Mouse (Mus musculus) kidney, embryonic 15.5 days (tissue): ENCODE measurements at regions not wholly inside any gene's neighbourhood (a gene's known extent, or its start where the extent isn't known, plus 50 kb on each side); places are given as distances from the start of the nearest gene placed in this dataset.

ENCODE experiments used
- ATAC-seq: fragments of 200-750 bp; cut with Nextera tagmentation; replicated peaks from 2 replicates; pipeline ENCODE4 v1.8.0; 2017; ENCODE audit warnings: moderate TSS enrichment; ENCODE audit not compliant: low FRiP score
- H3K27ac ChIP-seq: fragments of 300-500 bp; sonication (generic); 2 replicates; pipeline ENCODE4 v1.5.1; 2015; ENCODE audit warnings: mild to moderate bottlenecking, inconsistent platforms
- H3K27me3 ChIP-seq: fragments of 300-500 bp; sonication (generic); 2 replicates; pipeline ENCODE4 v1.6.1; 2015; ENCODE audit warnings: inconsistent platforms
- H3K36me3 ChIP-seq: fragments of 300-500 bp; sonication (generic); 2 replicates; pipeline ENCODE4 v1.6.1; 2015; ENCODE audit warnings: inconsistent platforms
- H3K4me1 ChIP-seq: fragments of 300-500 bp; sonication (generic); 2 replicates; pipeline ENCODE4 v1.6.1; 2015; ENCODE audit warnings: inconsistent platforms
- H3K4me2 ChIP-seq: fragments of 300-500 bp; sonication (generic); 2 replicates; pipeline ENCODE4 v1.6.1; 2015; ENCODE audit warnings: moderate library complexity, mild to moderate bottlenecking, inconsistent platforms
- H3K4me3 ChIP-seq: fragments of 300-500 bp; sonication (generic); replicated peaks from 2 replicates; pipeline ENCODE4 v1.5.1; 2015; ENCODE audit warnings: mild to moderate bottlenecking, inconsistent platforms
- H3K9ac ChIP-seq: fragments of 300-500 bp; sonication (generic); 2 replicates; pipeline ENCODE4 v1.6.1; 2015; ENCODE audit warnings: mild to moderate bottlenecking, inconsistent platforms
- H3K9me3 ChIP-seq: fragments of 300-500 bp; sonication (generic); replicated peaks from 2 replicates; pipeline ENCODE4 v1.6.1; 2016; ENCODE audit warnings: inconsistent platforms
- WGBS: fragments of 180-500 bp; shearing (Covaris S2); methylation state at CpG from one replicate; pipeline ENCODE4 v1.1.7; 2015; ENCODE audit warnings: mixed read lengths; 5-methylcytosine and 5-hydroxymethylcytosine counted together

GRCm38 (mm10) chr12:71460643-71461042 lies 151.0 kb downstream of the Dact1 start:
- no peaks in the 10 kb centered on the region for H3K9me3 ChIP-seq
- H3K4me3 ChIP-seq = no peak overlapping the region
- ATAC-seq = no peak
- 58% methylated on average over 6 of the region's 6 CpGs for WGBS
- H3K4me1 ChIP-seq = 0 out of 2 replicates have a peak, but pooled peaks cover 4% of the 10 kb centered on the region
- no peak overlapping the region for H3K4me2 ChIP-seq
- H3K27ac ChIP-seq = no peak overlapping the region
- no peaks in the 10 kb centered on the region for H3K27me3 ChIP-seq
- H3K9ac ChIP-seq = no peak overlapping the region
- no peaks in the 10 kb centered on the region for H3K36me3 ChIP-seq

GRCm38 (mm10) chr12:71467820-71468219 lies 158.1 kb downstream of the Dact1 start:
- Histone ChIP-seq H3K4me1 (peaks cover 20% of the 10 kb centered on the region), H3K36me3 (no peaks in the 10 kb centered on the region), H3K27me3 (no peaks in the 10 kb centered on the region), H3K4me3 (no peak overlapping the region), H3K27ac (peak overlapping the region; percentile 56), H3K9ac (no peak overlapping the region), H3K9me3 (no peaks in the 10 kb centered on the region), H3K4me2 (no peak overlapping the region)
- 67% methylated on average over 7 of the region's 7 CpGs for WGBS
- ATAC-seq = peak; percentile 49; the same call in 1 of the 2 replicates

GRCm38 (mm10) chr12:71468324-71468723 lies 158.6 kb downstream of the Dact1 start:
- H3K27ac ChIP-seq = peak overlapping the region; percentile 45
- no peak overlapping the region for H3K4me3 ChIP-seq
- WGBS = 53% methylated on average over 6 of the region's 6 CpGs

GRCm38 (mm10) chr12:71470983-71471715 lies 161.5 kb downstream of the Dact1 start:
- Histone ChIP-seq H3K27me3 (no peaks in the 10 kb centered on the region), H3K9me3 (no peaks in the 10 kb centered on the region), H3K27ac (peak overlapping the region; percentile 78), H3K36me3 (no peaks in the 10 kb centered on the region), H3K4me2 (no peak overlapping the region), H3K4me3 (no peak overlapping the region), H3K4me1 (peaks cover 26% of the 10 kb centered on the region), H3K9ac (no peak overlapping the region)
- ATAC-seq = peak; percentile 67; the same call in 1 of the 2 replicates
- WGBS = 54% methylated on average over 13 of the region's 13 CpGs

More at GRCm38 (mm10) chr12:71468324-71468723, 158.6 kb downstream of the Dact1 start:
- H3K4me1 ChIP-seq = peaks cover 21% of the 10 kb centered on the region
- ATAC-seq = no peak
- H3K27me3 ChIP-seq = no peaks in the 10 kb centered on the region
- no peak overlapping the region for H3K4me2 ChIP-seq
- no peak overlapping the region for H3K9ac ChIP-seq
- H3K9me3 ChIP-seq = no peaks in the 10 kb centered on the region
- no peaks in the 10 kb centered on the region for H3K36me3 ChIP-seq

- Histone ChIP-seq H3K4me1 (peaks cover 26% of the 10 kb centered on the region), H3K36me3 (no peaks in the 10 kb centered on the region), H3K4me2 (no peak overlapping the region), H3K27me3 (no peaks in the 10 kb centered on the region), H3K27ac (peak overlapping the region; percentile 78), H3K9me3 (no peaks in the 10 kb centered on the region), H3K9ac (no peak overlapping the region), H3K4me3 (no peak overlapping the region)
- no peak for ATAC-seq
- 72% methylated on average over 4 of the region's 4 CpGs for WGBS
These were observed 162.0 kb downstream of the Dact1 start for GRCm38 (mm10) chr12:71471720-71472119.

- WGBS = 78% methylated on average over 4 of the region's 4 CpGs
- Histone ChIP-seq H3K9ac (no peak overlapping the region), H3K4me2 (no peak overlapping the region), H3K36me3 (no peaks in the 10 kb centered on the region), H3K27ac (no peak overlapping the region), H3K27me3 (no peaks in the 10 kb centered on the region), H3K4me3 (no peak overlapping the region), H3K9me3 (no peaks in the 10 kb centered on the region), H3K4me1 (peaks cover 14% of the 10 kb centered on the region)
- ATAC-seq = no peak
These were observed 166.6 kb downstream of the Dact1 start for GRCm38 (mm10) chr12:71476238-71476637.

DNA sequence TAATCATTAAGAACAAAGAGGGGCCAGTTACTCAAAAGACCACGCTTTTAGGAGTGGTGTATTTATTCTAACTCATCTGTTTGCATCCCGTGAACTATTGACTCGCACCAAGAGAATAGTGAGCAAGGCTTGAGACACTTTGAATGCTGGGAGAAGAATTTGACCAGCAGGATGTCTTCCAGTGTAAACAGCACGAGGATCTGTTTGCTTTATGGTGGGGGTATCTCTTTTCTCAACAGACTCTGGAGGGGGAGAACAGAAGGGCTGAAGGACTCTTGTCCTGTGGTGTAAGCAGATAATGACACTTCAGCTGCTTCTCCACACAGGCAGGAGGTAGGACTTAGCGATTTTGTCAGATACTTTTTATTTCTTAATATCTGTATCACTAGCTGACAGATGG lies 168.0 kb downstream of the Dact1 start:
- no peak overlapping the region for H3K4me3 ChIP-seq
- H3K9ac ChIP-seq = no peak overlapping the region
- 37% methylated on average over 5 of the region's 5 CpGs for WGBS
- H3K4me2 ChIP-seq = no peak overlapping the region
- no peak for ATAC-seq
- no peaks in the 10 kb centered on the region for H3K9me3 ChIP-seq
- H3K27ac ChIP-seq = no peak overlapping the region
- H3K27me3 ChIP-seq = no peaks in the 10 kb centered on the region
- H3K4me1 ChIP-seq = peaks cover 19% of the 10 kb centered on the region
- no peaks in the 10 kb centered on the region for H3K36me3 ChIP-seq

DNA sequence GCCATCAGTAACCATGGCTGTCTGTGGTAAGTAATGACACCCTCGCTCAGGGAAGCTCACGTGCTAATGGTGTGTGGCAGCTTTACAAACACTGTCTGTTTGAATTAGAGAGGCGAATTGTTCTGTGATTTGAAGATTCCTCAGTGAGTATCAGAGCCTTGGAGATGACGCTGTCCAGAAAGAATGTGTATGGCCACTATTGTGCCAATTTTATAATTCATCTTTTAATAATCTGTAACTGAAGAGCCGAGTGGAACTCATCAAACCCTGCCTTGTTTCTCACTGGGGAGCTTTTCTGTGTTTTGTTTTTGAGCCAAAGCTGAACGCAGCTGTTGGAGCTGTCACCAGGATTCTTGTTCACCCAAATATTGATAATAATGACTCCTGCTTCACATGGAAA lies 171.7 kb downstream of the Dact1 start:
- no peak overlapping the region for H3K9ac ChIP-seq
- no peak for ATAC-seq
- no peak overlapping the region for H3K4me3 ChIP-seq
- no peaks in the 10 kb centered on the region for H3K36me3 ChIP-seq
- H3K27me3 ChIP-seq = no peaks in the 10 kb centered on the region
- no peaks in the 10 kb centered on the region for H3K9me3 ChIP-seq
- peaks cover 21% of the 10 kb centered on the region for H3K4me1 ChIP-seq
- 68% methylated on average over 6 of the region's 6 CpGs for WGBS
- H3K4me2 ChIP-seq = no peak overlapping the region
- H3K27ac ChIP-seq = 0 out of 2 replicates have a peak overlapping the region, but pooled peaks have one; percentile 70

- 0 out of 2 replicates have a peak, but pooled peaks have one; percentile 18 for ATAC-seq
- Histone ChIP-seq H3K27me3 (no peaks in the 10 kb centered on the region), H3K4me2 (no peak overlapping the region), H3K36me3 (no peaks in the 10 kb centered on the region), H3K9me3 (no peaks in the 10 kb centered on the region), H3K9ac (no peak overlapping the region), H3K4me3 (no peak overlapping the region), H3K27ac (peak overlapping the region; percentile 70), H3K4me1 (peaks cover 21% of the 10 kb centered on the region)
- 43% methylated on average over 9 of the region's 9 CpGs for WGBS
These were observed 172.4 kb downstream of the Dact1 start for GRCm38 (mm10) chr12:71481899-71482593.

DNA sequence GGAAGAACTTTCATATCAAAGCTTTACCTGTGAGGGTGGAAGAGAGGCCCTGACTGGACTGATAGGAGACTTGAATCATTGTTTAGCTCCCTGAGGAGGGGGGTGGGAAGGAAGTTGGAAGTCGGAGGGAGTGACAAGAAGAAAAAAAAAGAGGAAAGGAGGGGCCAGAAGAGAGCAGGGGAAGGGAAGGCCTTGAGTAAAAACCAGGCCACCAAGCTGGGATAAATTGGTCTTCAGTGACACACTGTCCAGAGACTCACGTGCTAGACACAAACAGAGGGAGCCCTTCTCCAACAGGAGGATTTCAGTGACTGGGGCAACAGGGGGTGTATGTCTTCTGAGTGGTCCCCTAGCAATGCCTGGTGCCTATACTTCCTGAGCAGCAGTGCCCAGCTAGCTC lies 172.9 kb downstream of the Dact1 start:
- Histone ChIP-seq H3K4me2 (no peak overlapping the region), H3K9me3 (no peaks in the 10 kb centered on the region), H3K27ac (peak overlapping the region; percentile 70), H3K4me1 (peaks cover 21% of the 10 kb centered on the region), H3K9ac (no peak overlapping the region), H3K4me3 (no peak overlapping the region), H3K27me3 (no peaks in the 10 kb centered on the region), H3K36me3 (no peaks in the 10 kb centered on the region)
- peak; percentile 18; the same call in 1 of the 2 replicates for ATAC-seq
- WGBS = 34% methylated on average over 2 of the region's 2 CpGs

DNA sequence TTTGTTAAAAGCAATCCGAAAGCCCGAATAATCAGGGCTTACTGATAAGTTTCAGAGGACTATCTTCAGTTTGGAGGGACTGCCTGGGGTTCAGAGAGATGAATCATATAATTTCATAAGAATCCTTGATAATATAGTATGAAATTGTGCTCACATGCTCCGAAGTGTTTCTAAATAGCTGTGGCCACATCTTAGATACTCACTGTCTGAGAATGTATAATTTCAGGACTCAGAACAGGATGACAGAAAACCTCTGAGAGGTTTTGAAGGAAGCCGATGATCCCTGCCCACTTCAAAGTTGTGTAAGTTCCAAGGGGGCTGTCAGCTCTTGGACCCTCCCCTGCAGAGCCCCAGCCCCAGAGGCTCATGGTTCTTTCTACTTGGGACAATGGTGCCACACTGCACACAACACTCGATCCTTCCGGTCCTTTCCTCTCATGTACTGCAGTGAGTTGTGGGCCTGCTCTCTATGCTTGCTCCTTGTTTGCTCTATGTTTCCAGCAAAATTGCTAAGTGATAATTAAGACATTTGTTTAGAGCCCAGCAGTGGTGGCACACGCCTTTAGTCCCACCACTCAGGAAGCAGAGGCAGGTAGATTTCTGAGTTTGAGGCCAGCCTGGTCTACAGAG lies 174.0 kb downstream of the Dact1 start:
- Histone ChIP-seq H3K4me2 (no peak overlapping the region), H3K36me3 (no peaks in the 10 kb centered on the region), H3K9me3 (no peaks in the 10 kb centered on the region), H3K27me3 (no peaks in the 10 kb centered on the region), H3K4me3 (no peak overlapping the region), H3K27ac (no peak overlapping the region), H3K9ac (no peak overlapping the region), H3K4me1 (peaks cover 21% of the 10 kb centered on the region)
- WGBS = 87% methylated on average over 7 of the region's 7 CpGs
- no peak for ATAC-seq

DNA sequence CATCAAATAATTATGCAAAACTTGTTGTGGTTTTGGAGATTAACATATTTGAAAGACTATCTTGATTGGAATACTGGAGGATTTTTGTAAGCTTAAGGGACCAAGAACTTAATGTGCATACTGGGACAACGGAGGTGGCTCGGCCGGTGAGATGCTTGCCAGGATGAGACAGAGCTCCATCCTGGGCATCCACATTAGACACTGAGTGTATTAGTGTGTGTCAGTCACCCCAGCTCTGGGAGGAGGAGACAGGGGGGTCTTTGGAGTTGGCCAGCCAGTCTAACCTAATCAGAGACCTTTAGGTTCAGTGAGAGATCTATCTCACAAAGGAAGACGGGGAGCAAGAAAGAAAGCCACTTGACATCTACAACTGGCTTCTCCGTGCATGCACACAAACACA lies 174.6 kb downstream of the Dact1 start:
- Histone ChIP-seq H3K27ac (no peak overlapping the region), H3K4me1 (peaks cover 21% of the 10 kb centered on the region), H3K4me3 (no peak overlapping the region), H3K9me3 (no peaks in the 10 kb centered on the region), H3K36me3 (no peaks in the 10 kb centered on the region), H3K27me3 (no peaks in the 10 kb centered on the region), H3K9ac (no peak overlapping the region), H3K4me2 (no peak overlapping the region)
- ATAC-seq = no peak
- 97% methylated on average over 5 of the region's 5 CpGs for WGBS
